Mouse (Mus musculus) CH12.LX (cell line): Measurements from ENCODE around the gene Ube2v1. TPM values are rescaled to one million over a fixed set of nuclear protein-coding genes. Genes with fewer than 3 reads are reported as not detected.

Experiments used
- DNase-seq: peaks from one replicate; pipeline ENCODE4 v3.0.0-alpha.2; 2013; ENCODE audit errors: extremely low read depth
- H3K27ac ChIP-seq: 2 replicates; pipeline ENCODE4 v1.5.1; 2012; ENCODE audit warnings: low read depth, mild to moderate bottlenecking, control low read depth, moderate library complexity; ENCODE audit not compliant: insufficient read depth
- H3K27me3 ChIP-seq: replicated peaks from 2 replicates; pipeline ENCODE3; 2012; ENCODE audit warnings: inconsistent platforms
- H3K36me3 ChIP-seq, 2 experiments: replicated peaks in 1 of 2; 2 replicates each; pipeline versions ENCODE3 to v1.6.1; 2012; ENCODE audit warnings: inconsistent platforms in 1 of 2, low read length in 1 of 2, mild to moderate bottlenecking in 1 of 2, mixed read lengths in 1 of 2, moderate library complexity in 1 of 2; ENCODE audit not compliant: control insufficient read depth in 1 of 2, insufficient read depth in 1 of 2
- H3K4me1 ChIP-seq, 2 experiments: 2 replicates each; pipeline ENCODE4 v1.6.1; 2012; ENCODE audit warnings: inconsistent platforms in 1 of 2, moderate library complexity in 1 of 2; ENCODE audit not compliant: insufficient read depth in 2 of 2, control insufficient read depth in 1 of 2
- H3K4me2 ChIP-seq: 2 replicates; pipeline ENCODE4 v1.6.1; 2012; ENCODE audit warnings: low read depth, mild to moderate bottlenecking, control low read depth; ENCODE audit not compliant: poor library complexity, insufficient read depth, severe bottlenecking
- H3K4me3 ChIP-seq, 3 experiments: fragments of 150-350 bp in 1 of 3; sonication (generic) in 1 of 3; replicated peaks in 1 of 3; 2 replicates each; pipeline versions ENCODE3 to v1.5.1; 2011 to 2012; ENCODE audit warnings: low read depth in 2 of 3, low read length in 2 of 3, mild to moderate bottlenecking in 2 of 3, moderate library complexity in 2 of 3, control low read depth in 1 of 3, improper control_type of control experiment in 1 of 3, inconsistent platforms in 1 of 3, mixed read lengths in 1 of 3; ENCODE audit not compliant: poor library complexity in 1 of 3
- H3K79me2 ChIP-seq: replicated peaks from 2 replicates; pipeline ENCODE4 v1.6.1; 2012; ENCODE audit warnings: mild to moderate bottlenecking, moderate library complexity; ENCODE audit not compliant: control insufficient read depth, poor library complexity, insufficient read depth, severe bottlenecking; ENCODE audit errors: extremely low read depth
- H3K9ac ChIP-seq: 2 replicates; pipeline ENCODE4 v1.6.1; 2012; ENCODE audit warnings: low read depth, mild to moderate bottlenecking, control low read depth, moderate library complexity; ENCODE audit not compliant: insufficient read depth
- H3K9me3 ChIP-seq: replicated peaks from 2 replicates; pipeline ENCODE3; 2012; ENCODE audit warnings: low read length, inconsistent platforms, mixed read lengths
- BHLHE40 ChIP-seq: IDR thresholded peaks from 2 replicates; pipeline ENCODE4 v1.6.1; 2011; ENCODE audit warnings: mild to moderate bottlenecking, low read depth, low read length, improper control_type of control experiment
- CHD1 ChIP-seq: IDR thresholded peaks from 2 replicates; pipeline ENCODE4 v1.6.1; 2012; ENCODE audit warnings: low read depth, low read length, improper control_type of control experiment, inconsistent platforms
- CHD2 ChIP-seq: IDR thresholded peaks from 2 replicates; pipeline ENCODE4 v1.6.1; 2011; ENCODE audit warnings: low read length, improper control_type of control experiment
- CTCF ChIP-seq, 2 experiments: IDR thresholded peaks in 1 of 2; conservative IDR thresholded peaks in 1 of 2; 2 replicates each; pipeline ENCODE4 v1.5.1; 2011 to 2012; ENCODE audit warnings: low read depth in 2 of 2, low read length in 2 of 2, improper control_type of control experiment in 1 of 2, inconsistent platforms in 1 of 2, mild to moderate bottlenecking in 1 of 2, moderate library complexity in 1 of 2
- E2F4 ChIP-seq: IDR thresholded peaks from 2 replicates; pipeline ENCODE4 v1.6.1; 2011; ENCODE audit warnings: low read depth, low read length, improper control_type of control experiment; ENCODE audit not compliant: insufficient replicate concordance
- ELF1 ChIP-seq: IDR thresholded peaks from 2 replicates; pipeline ENCODE4 v1.6.1; 2014; ENCODE audit warnings: low read depth, mild to moderate bottlenecking, inconsistent platforms, low read length, improper control_type of control experiment
- EP300 ChIP-seq: IDR thresholded peaks from 2 replicates; pipeline ENCODE4 v1.6.1; 2011; ENCODE audit warnings: low read length, improper control_type of control experiment
- ETS1 ChIP-seq: conservative IDR thresholded peaks from 2 replicates; pipeline ENCODE4 v1.6.1; 2012; ENCODE audit warnings: low read depth, mild to moderate bottlenecking, inconsistent platforms, low read length, improper control_type of control experiment, moderate library complexity
- GABPA ChIP-seq: IDR thresholded peaks from 2 replicates; pipeline ENCODE4 v1.6.1; 2012; ENCODE audit warnings: low read depth, low read length, improper control_type of control experiment, inconsistent platforms; ENCODE audit not compliant: insufficient replicate concordance
- HCFC1 ChIP-seq: IDR thresholded peaks from 2 replicates; pipeline ENCODE4 v1.6.1; 2012; ENCODE audit warnings: low read depth, mild to moderate bottlenecking, inconsistent platforms, low read length, improper control_type of control experiment
- JUND ChIP-seq: conservative IDR thresholded peaks from 2 replicates; pipeline ENCODE4 v1.6.1; 2011; ENCODE audit warnings: low read depth, low read length, improper control_type of control experiment
- KAT2A ChIP-seq: IDR thresholded peaks from 2 replicates; pipeline ENCODE4 v1.6.1; 2012; ENCODE audit warnings: low read length, improper control_type of control experiment, inconsistent platforms; ENCODE audit not compliant: insufficient replicate concordance
- MAFK ChIP-seq: IDR thresholded peaks from 2 replicates; pipeline ENCODE4 v1.6.1; 2011; ENCODE audit warnings: low read length, improper control_type of control experiment; ENCODE audit not compliant: insufficient replicate concordance
- MAZ ChIP-seq: IDR thresholded peaks from 2 replicates; pipeline ENCODE4 v1.6.1; 2012; ENCODE audit warnings: low read depth, mild to moderate bottlenecking, inconsistent platforms, low read length, improper control_type of control experiment, moderate library complexity
- MEF2A ChIP-seq: IDR thresholded peaks from 2 replicates; pipeline ENCODE4 v1.6.1; 2014; ENCODE audit warnings: low read depth, mild to moderate bottlenecking, inconsistent platforms, low read length, improper control_type of control experiment, borderline replicate concordance
- MXI1 ChIP-seq: IDR thresholded peaks from 2 replicates; pipeline ENCODE4 v1.6.1; 2011; ENCODE audit warnings: mild to moderate bottlenecking, low read depth, low read length, improper control_type of control experiment
- MYC ChIP-seq: IDR thresholded peaks from 2 replicates; pipeline ENCODE4 v1.6.1; 2011; ENCODE audit warnings: low read depth, mild to moderate bottlenecking, improper control_type of control experiment, low read length
- NELFE ChIP-seq: IDR thresholded peaks from 2 replicates; pipeline ENCODE4 v1.6.1; 2011; ENCODE audit warnings: low read depth, low read length, improper control_type of control experiment
- NRF1 ChIP-seq: IDR thresholded peaks from 2 replicates; pipeline ENCODE4 v1.6.1; 2014; ENCODE audit warnings: low read depth, mild to moderate bottlenecking, inconsistent platforms, low read length, improper control_type of control experiment, moderate library complexity
- PAX5 ChIP-seq: IDR thresholded peaks from 2 replicates; pipeline ENCODE4 v1.6.1; 2012; ENCODE audit warnings: low read length, inconsistent platforms, mixed read lengths
- POLR2AphosphoS2 ChIP-seq: IDR thresholded peaks from 2 replicates; pipeline ENCODE4 v1.6.1; 2011; ENCODE audit warnings: low read depth, low read length, improper control_type of control experiment
- RAD21 ChIP-seq: IDR thresholded peaks from 2 replicates; pipeline ENCODE4 v1.6.1; 2011; ENCODE audit warnings: low read depth, mild to moderate bottlenecking, low read length, improper control_type of control experiment, moderate library complexity
- SIN3A ChIP-seq: IDR thresholded peaks from 2 replicates; pipeline ENCODE4 v1.6.1; 2012; ENCODE audit warnings: low read length, improper control_type of control experiment, inconsistent platforms
- SMC3 ChIP-seq: IDR thresholded peaks from 2 replicates; pipeline ENCODE4 v1.6.1; 2011; ENCODE audit warnings: low read depth, low read length, improper control_type of control experiment
- TBP ChIP-seq: conservative IDR thresholded peaks from 2 replicates; pipeline ENCODE4 v1.6.1; 2011; ENCODE audit warnings: low read depth, low read length, improper control_type of control experiment
- TCF12 ChIP-seq: IDR thresholded peaks from 2 replicates; pipeline ENCODE4 v1.6.1; 2014; ENCODE audit warnings: low read depth, mild to moderate bottlenecking, inconsistent platforms, low read length, improper control_type of control experiment
- UBTF ChIP-seq: IDR thresholded peaks from 2 replicates; pipeline ENCODE4 v1.6.1; 2012; ENCODE audit warnings: low read depth, mild to moderate bottlenecking, inconsistent platforms, low read length, improper control_type of control experiment, moderate library complexity
- USF1 ChIP-seq: IDR thresholded peaks from 2 replicates; pipeline ENCODE4 v1.6.1; 2014; ENCODE audit warnings: low read depth, mild to moderate bottlenecking, inconsistent platforms, low read length, improper control_type of control experiment
- USF2 ChIP-seq: conservative IDR thresholded peaks from 2 replicates; pipeline ENCODE4 v1.6.1; 2011; ENCODE audit warnings: low read depth, low read length, improper control_type of control experiment
- ZMIZ1 ChIP-seq: IDR thresholded peaks from 2 replicates; pipeline ENCODE4 v1.6.1; 2012; ENCODE audit warnings: low read depth, mild to moderate bottlenecking, inconsistent platforms, low read length, improper control_type of control experiment
- ZNF384 ChIP-seq: IDR thresholded peaks from 2 replicates; pipeline ENCODE4 v1.6.1; 2012; ENCODE audit warnings: low read depth, low read length, improper control_type of control experiment, inconsistent platforms
- dilution Hi-C: fragments of 300-500 bp; cut with MboI; formaldehyde crosslinking; loops from 2 replicates; pipeline ENCODE4 v1.14.3; 2020; ENCODE audit warnings: low sequenced_read_pairs; ENCODE audit not compliant: extremely low pct_unique_long_range_greater_than_20kb, extremely low pct_ligation_motif_present
- in situ Hi-C: fragments of 300-500 bp; cut with MboI; formaldehyde crosslinking; loops from 3 replicates; pipeline ENCODE4 v1.14.3; 2019; ENCODE audit warnings: low sequenced_read_pairs, low pct_ligation_motif_present, low pct_unique_long_range_greater_than_20kb, mixed read lengths
- polyA plus RNA-seq: library from polyadenylated mRNA; unstranded; fragments of >175 nt; gene quantifications from 2 replicates; pipeline ENCODE4 v1.2.1, GENCODE M21; 2012; ENCODE audit warnings: low read depth; ENCODE audit not compliant: insufficient read length
- total RNA-seq, 2 experiments: library from RNA; depleted of rRNA; stranded (reverse); fragments of 300-350 nt in 1 of 2; fragments of >200 nt in 1 of 2; gene quantifications; 2 replicates each; pipeline ENCODE4 v1.2.3; 2012 to 2014

The Ube2v1 gene
- total and polyA plus RNA-seq, 3 experiments: 92.8 to 184 (median 126) TPM

- Histone ChIP-seq H3K79me2 (peaks cover 15% of the 10 kb centered on the region), H3K27me3 (no peaks in the 10 kb centered on the region), H3K9ac (no peak overlapping the region), H3K4me3 (peak overlapping the region in 1 of 3 experiments; percentile 42), H3K36me3 (no peaks in the 10 kb centered on the region), H3K4me2 (peak overlapping the region; percentile 55; the same call in 1 of the 2 replicates), H3K27ac (no peak overlapping the region), H3K9me3 (peaks cover 3% of the 10 kb centered on the region), H3K4me1 (peaks cover 11 to 30% of the 10 kb centered on the region in 2 experiments)
- no peak for DNase-seq
- in situ Hi-C loops: no loop called here
- dilution Hi-C loops: no loop called here
- TF ChIP-seq ZNF384 (peak; percentile 70), EP300 (0 out of 2 replicates have a peak, but pooled peaks have one; percentile 40), BHLHE40 (no peak), USF2 (no peak; the same call in 1 of the 2 replicates), SIN3A (no peak), NRF1 (no peak)
Measured at GRCm38 (mm10) chr2:167634865-167635512, 3.1 kb upstream of the Ube2v1 start.

- dilution Hi-C loops: no loop called here
- TF ChIP-seq TCF12: peak; percentile 74
- no peak for TF ChIP-seq JUND
- peak; percentile 53; the same call in 1 of the 2 replicates for TF ChIP-seq NELFE
- TF ChIP-seq TBP: peak; percentile 62; the same call in 1 of the 2 replicates
- TF ChIP-seq USF1: no peak
- peak; percentile 79; the same call in 1 of the 2 replicates for TF ChIP-seq GABPA
- peak; percentile 99 for TF ChIP-seq HCFC1
- TF ChIP-seq MYC: peak; percentile 75; the same call in 1 of the 2 replicates
- peak; percentile 99 for TF ChIP-seq CHD2
- TF ChIP-seq MAFK: no peak
- peak; percentile 88 for TF ChIP-seq ELF1
- no peak for TF ChIP-seq UBTF
- TF ChIP-seq CTCF (conservative IDR thresholded peaks at IDR 0.05 in 1 of 2, IDR thresholded peaks at IDR 0.05 in 1 of 2; ENCODE audit: low read depth in 2 of 2, low read length in 2 of 2): no peak
- TF ChIP-seq SMC3: no peak
- TF ChIP-seq USF2: no peak; the same call in 1 of the 2 replicates
- no peak for TF ChIP-seq CHD1
- no peak for TF ChIP-seq PAX5
- no peak for TF ChIP-seq ZMIZ1
- no peak for TF ChIP-seq MXI1
- peak; percentile 99 for TF ChIP-seq KAT2A
- no peak for TF ChIP-seq ZNF384
- peak; percentile 94 for TF ChIP-seq ETS1
- TF ChIP-seq RAD21: no peak
- TF ChIP-seq POLR2AphosphoS2: no peak; the same call in 1 of the 2 replicates
- TF ChIP-seq MEF2A: no peak
- peak; percentile 52 for TF ChIP-seq BHLHE40
- no peak for TF ChIP-seq E2F4
- TF ChIP-seq MAZ: peak; percentile 99
- TF ChIP-seq EP300: no peak
Measured at GRCm38 (mm10) chr2:167634338-167634770, 2.5 kb upstream of the Ube2v1 start.

More at GRCm38 (mm10) chr2:167634338-167634770, 2.5 kb upstream of the Ube2v1 start:
- Histone ChIP-seq H3K4me2 (peak overlapping the region; percentile 88), H3K9ac (peak overlapping the region; percentile 66), H3K27ac (no peak overlapping the region), H3K36me3 (peaks cover 0 to 5% of the 10 kb centered on the region in 2 experiments), H3K27me3 (no peaks in the 10 kb centered on the region), H3K9me3 (peaks cover 3% of the 10 kb centered on the region), H3K79me2 (peaks cover 22% of the 10 kb centered on the region), H3K4me3 (peak overlapping the region; percentile 8 to 86 (median 68)), H3K4me1 (peaks cover 16 to 36% of the 10 kb centered on the region in 2 experiments)
- peak; percentile 100 for DNase-seq
- in situ Hi-C loops: no loop called here
